Mouse (Mus musculus) liver, adult (tissue): ENCODE measurements at regions not wholly inside any gene's neighbourhood (a gene's known extent, or its start where the extent isn't known, plus 50 kb on each side); places are given as distances from the start of the nearest gene placed in this dataset.

Experiments
- GATA4 ChIP-seq: IDR thresholded peaks from 2 replicates; pipeline ENCODE4 v1.6.1; 2014; ENCODE audit warnings: mild to moderate bottlenecking, low read length; ENCODE audit not compliant: insufficient replicate concordance

GRCm38 (mm10) chr9:94467846-94468245 lies 70.0 kb downstream of the 1190002N15Rik start:
- TF ChIP-seq GATA4: no peak

- TF ChIP-seq GATA4: no peak
Measured at GRCm38 (mm10) chr9:94456085-94456531, 81.8 kb downstream of the 1190002N15Rik start.

GRCm38 (mm10) chr9:94455466-94455865 lies 82.4 kb downstream of the 1190002N15Rik start:
- no peak for TF ChIP-seq GATA4

- TF ChIP-seq GATA4: no peak
Measured at GRCm38 (mm10) chr9:94449911-94450310, 88.0 kb downstream of the 1190002N15Rik start.

GRCm38 (mm10) chr9:94446182-94446763 lies 91.6 kb downstream of the 1190002N15Rik start:
- TF ChIP-seq GATA4: peak; percentile 92; the same call in 1 of the 2 replicates

GRCm38 (mm10) chr9:94444140-94444789 lies 93.6 kb downstream of the 1190002N15Rik start:
- TF ChIP-seq GATA4: no peak

- no peak for TF ChIP-seq GATA4
Measured at GRCm38 (mm10) chr9:94441393-94441792, 96.5 kb downstream of the 1190002N15Rik start.

- no peak for TF ChIP-seq GATA4
Measured at GRCm38 (mm10) chr9:94433468-94433867, 104.4 kb downstream of the 1190002N15Rik start.

- TF ChIP-seq GATA4: no peak
Measured at GRCm38 (mm10) chr9:94432144-94432747, 105.6 kb downstream of the 1190002N15Rik start.

GRCm38 (mm10) chr9:94431540-94431939 lies 106.3 kb downstream of the 1190002N15Rik start:
- TF ChIP-seq GATA4: no peak

- no peak for TF ChIP-seq GATA4
Measured at GRCm38 (mm10) chr9:94430996-94431395, 106.9 kb downstream of the 1190002N15Rik start.

- no peak for TF ChIP-seq GATA4
Measured at GRCm38 (mm10) chr9:94426740-94427139, 111.1 kb downstream of the 1190002N15Rik start.

GRCm38 (mm10) chr9:94425804-94426203 lies 112.1 kb downstream of the 1190002N15Rik start:
- TF ChIP-seq GATA4: no peak

GRCm38 (mm10) chr9:94424438-94425135 lies 113.3 kb downstream of the 1190002N15Rik start:
- no peak for TF ChIP-seq GATA4

GRCm38 (mm10) chr9:94410546-94410945 lies 127.3 kb downstream of the 1190002N15Rik start:
- no peak for TF ChIP-seq GATA4

- TF ChIP-seq GATA4: no peak
Measured at GRCm38 (mm10) chr9:94410042-94410441, 127.8 kb downstream of the 1190002N15Rik start.

GRCm38 (mm10) chr9:94408635-94409323 lies 129.1 kb downstream of the 1190002N15Rik start:
- no peak; the same call in 1 of the 2 replicates for TF ChIP-seq GATA4
